Mouse (Mus musculus): ENCODE measurements at regions not wholly inside any gene's neighbourhood (a gene's known extent, or its start where the extent isn't known, plus 50 kb on each side); places are given as distances from the start of the nearest gene placed in this dataset.

DNA sequence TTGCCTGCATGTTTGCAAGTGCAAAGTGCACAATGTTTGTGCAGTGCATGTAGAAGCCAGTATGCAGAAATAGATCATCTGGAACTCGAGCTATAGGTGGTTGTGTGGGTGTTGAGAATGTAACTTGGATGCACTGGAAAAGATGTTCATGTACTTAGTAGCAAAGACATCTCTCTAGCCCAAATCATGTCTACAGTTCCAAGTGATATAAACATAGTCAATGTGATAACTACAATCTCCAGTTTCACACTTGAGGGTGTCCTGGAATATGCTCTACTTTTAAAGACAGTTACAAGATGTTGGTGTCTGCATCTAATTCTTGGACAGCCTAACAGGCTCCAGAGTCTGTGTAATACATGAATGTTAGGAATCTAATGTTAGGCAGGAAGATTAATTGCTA lies 657.4 kb downstream of the Nsun3 start:
- 51% methylated on average over 1 of the region's 1 CpGs for WGBS
- Histone ChIP-seq H3K4me1 (ENCODE audit: insufficient read depth, low read length) (no peaks in the 10 kb centered on the region), H3K9me3 (ENCODE audit: low read length) (no peaks in the 10 kb centered on the region), H3K27ac (no peak overlapping the region), H3K36me3 (ENCODE audit: insufficient read depth, low read length) (no peaks in the 10 kb centered on the region), H3K9ac (replicated peaks; ENCODE audit: low read length) (no peak overlapping the region), H3K4me2 (ENCODE audit: low read depth, low read length) (no peak overlapping the region), H3K4me3 (ENCODE audit: low read length) (no peak overlapping the region), H3K27me3 (ENCODE audit: insufficient read depth, low read length) (no peaks in the 10 kb centered on the region)
- TF ChIP-seq CTCF (IDR thresholded peaks at IDR 0.05; ENCODE audit: low read depth), result no peak
- ATAC-seq (no peak), DNase-seq (ENCODE audit: low spot score) (no peak)

DNA sequence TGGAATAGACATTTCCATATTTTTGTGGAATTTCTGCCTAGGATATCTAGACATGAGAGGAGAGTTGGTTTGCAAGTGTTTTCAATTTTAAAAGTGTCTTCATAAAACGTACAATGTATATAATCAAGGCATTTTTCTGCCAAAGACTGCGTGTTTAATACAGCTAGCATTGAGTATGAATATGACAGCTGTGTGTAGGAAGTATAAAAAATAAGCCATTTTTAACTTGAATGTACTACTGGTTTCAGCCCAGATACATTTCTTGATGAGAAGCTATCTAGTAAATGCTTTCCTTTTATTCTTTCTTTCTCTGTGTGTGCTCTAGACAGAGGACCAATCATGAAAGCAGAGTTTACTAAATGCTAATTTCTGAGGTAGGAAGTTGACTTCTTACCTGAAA lies 658.5 kb downstream of the Nsun3 start:
- no peak for DNase-seq (ENCODE audit: low spot score)
- 81% methylated on average over 2 of the region's 2 CpGs for WGBS
- ATAC-seq, result no peak
- no peak overlapping the region for H3K9ac ChIP-seq (replicated peaks; ENCODE audit: low read length)
- no peaks in the 10 kb centered on the region for H3K4me1 ChIP-seq (ENCODE audit: insufficient read depth, low read length)
- no peaks in the 10 kb centered on the region for H3K27me3 ChIP-seq (ENCODE audit: insufficient read depth, low read length)
- no peak overlapping the region for H3K4me2 ChIP-seq (ENCODE audit: low read depth, low read length)
- no peak overlapping the region for H3K4me3 ChIP-seq (ENCODE audit: low read length)
- TF ChIP-seq CTCF (IDR thresholded peaks at IDR 0.05; ENCODE audit: low read depth), result no peak
- no peak overlapping the region for H3K27ac ChIP-seq
- H3K36me3 ChIP-seq (ENCODE audit: insufficient read depth, low read length), result no peaks in the 10 kb centered on the region
- no peaks in the 10 kb centered on the region for H3K9me3 ChIP-seq (ENCODE audit: low read length)

GRCm38 (mm10) chr16:62125779-62126178 lies 660.8 kb downstream of the Nsun3 start:
- H3K4me2 ChIP-seq (ENCODE audit: low read depth, low read length), result no peak overlapping the region
- DNase-seq (ENCODE audit: low spot score) (peak; percentile 55), ATAC-seq (peak; percentile 72)
- no peak overlapping the region for H3K27ac ChIP-seq
- no peaks in the 10 kb centered on the region for H3K4me1 ChIP-seq (ENCODE audit: insufficient read depth, low read length)
- H3K36me3 ChIP-seq (ENCODE audit: insufficient read depth, low read length), result no peaks in the 10 kb centered on the region
- WGBS, result 34% methylated on average over 1 of the region's 1 CpGs
- no peak overlapping the region for H3K4me3 ChIP-seq (ENCODE audit: low read length)
- TF ChIP-seq CTCF (IDR thresholded peaks at IDR 0.05; ENCODE audit: low read depth), result no peak
- no peak overlapping the region for H3K9ac ChIP-seq (replicated peaks; ENCODE audit: low read length)
- H3K9me3 ChIP-seq (ENCODE audit: low read length), result no peaks in the 10 kb centered on the region
- no peaks in the 10 kb centered on the region for H3K27me3 ChIP-seq (ENCODE audit: insufficient read depth, low read length)
